Mouse (Mus musculus): ENCODE results near the gene Plekhh3. TPM values are rescaled to one million over a fixed set of nuclear protein-coding genes. Genes with fewer than 3 reads are reported as not detected.

The Plekhh3 gene
- polyA plus RNA-seq, 2 experiments, result 17.4 to 20.5 TPM

DNA sequence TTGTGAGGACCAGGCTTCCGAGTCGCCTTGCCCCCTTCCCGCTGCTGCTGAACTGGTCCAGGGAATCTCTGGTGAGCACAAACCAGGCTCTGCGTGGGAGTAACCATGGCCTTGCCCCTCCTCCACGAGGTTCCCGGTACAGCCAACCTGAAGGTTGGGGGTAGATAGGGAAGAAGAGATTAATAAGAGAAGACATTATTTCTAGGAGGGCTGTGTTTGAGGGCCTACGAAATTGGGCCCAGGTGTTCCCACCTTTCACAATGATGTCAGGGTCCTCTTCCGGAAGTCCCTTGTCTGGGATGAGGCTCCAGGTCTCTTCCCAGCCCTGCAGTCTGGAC is 3.2 kb downstream of the Plekhh3 start:
- TF ChIP-seq POLR2A (IDR thresholded peaks at IDR 0.05; ENCODE audit: borderline replicate concordance, extremely low read depth, insufficient read depth, insufficient read length), result no peak
- Histone ChIP-seq H3K4me2 (replicated peaks; ENCODE audit: low read depth, low read length, severe bottlenecking) (no peak overlapping the region), H3K4me1 (ENCODE audit: control insufficient read depth, insufficient read depth, low read length) (peaks cover 28% of the 10 kb centered on the region), H3K36me3 (ENCODE audit: control insufficient read depth, insufficient read depth, low read length) (peaks cover 43% of the 10 kb centered on the region), H3K9me3 (ENCODE audit: control insufficient read depth, low read length) (no peaks in the 10 kb centered on the region), H3K4me3 (replicated peaks; ENCODE audit: low read length) (no peak overlapping the region), H3K27me3 (ENCODE audit: control insufficient read depth, insufficient read depth, low read length) (peaks cover 76% of the 10 kb centered on the region), H3K9ac (ENCODE audit: low read depth, low read length, severe bottlenecking) (no peak overlapping the region), H3K27ac (replicated peaks; ENCODE audit: low read depth, low read length) (no peak overlapping the region)
- DNase-seq (ENCODE audit: low spot score) (no peak), ATAC-seq (ENCODE audit: low FRiP score, low read depth) (no peak)
- WGBS, result 58% methylated on average over 8 of the region's 8 CpGs

DNA sequence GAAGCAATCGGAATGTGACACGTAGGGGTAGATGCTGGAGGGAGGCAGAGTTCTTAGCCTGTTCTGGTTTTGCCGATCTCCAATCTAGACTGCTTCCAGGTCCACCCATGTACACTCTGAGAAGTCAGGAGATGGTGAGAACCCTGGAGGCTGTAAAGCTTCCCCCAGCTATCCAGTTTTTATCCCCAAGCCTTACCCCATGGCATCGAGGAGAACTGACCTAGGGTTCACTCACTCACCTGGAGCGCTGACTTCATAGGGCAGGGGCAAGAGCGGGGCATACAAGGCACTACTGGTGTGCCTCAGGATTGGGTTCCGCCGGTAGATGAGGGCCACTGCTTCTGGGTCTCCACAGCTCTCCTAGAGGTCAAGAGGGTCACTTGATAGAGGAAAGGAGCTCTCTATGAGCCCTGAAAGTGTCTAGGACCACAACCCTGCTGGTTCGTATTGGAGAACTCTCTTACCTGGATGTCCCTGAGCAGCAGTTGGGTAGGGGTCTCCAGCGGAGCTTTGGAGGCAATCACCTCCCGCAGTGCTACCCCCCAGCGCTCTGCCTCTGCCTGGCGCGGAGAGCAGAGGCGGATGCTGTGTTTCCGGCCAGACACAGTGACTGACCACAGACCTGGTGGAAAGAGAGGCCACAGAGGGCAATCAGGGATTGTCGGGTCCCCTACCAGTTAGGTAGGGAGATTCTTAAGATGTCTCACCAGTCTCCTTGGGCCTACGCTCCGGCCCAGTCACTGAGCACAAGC is 3.8 kb downstream of the Plekhh3 start:
- peaks cover 48% of the 10 kb centered on the region for H3K36me3 ChIP-seq (ENCODE audit: control insufficient read depth, insufficient read depth, low read length)
- no peak overlapping the region for H3K4me2 ChIP-seq (replicated peaks; ENCODE audit: low read depth, low read length, severe bottlenecking)
- no peak overlapping the region for H3K4me3 ChIP-seq (replicated peaks; ENCODE audit: low read length)
- ATAC-seq (ENCODE audit: low FRiP score, low read depth), result no peak
- H3K4me1 ChIP-seq (ENCODE audit: control insufficient read depth, insufficient read depth, low read length), result peaks cover 25% of the 10 kb centered on the region
- peaks cover 80% of the 10 kb centered on the region for H3K27me3 ChIP-seq (ENCODE audit: control insufficient read depth, insufficient read depth, low read length)
- DNase-seq (ENCODE audit: low spot score), result no peak
- no peaks in the 10 kb centered on the region for H3K9me3 ChIP-seq (ENCODE audit: control insufficient read depth, low read length)
- no peak overlapping the region for H3K27ac ChIP-seq (replicated peaks; ENCODE audit: low read depth, low read length)
- 53% methylated on average over 19 of the region's 19 CpGs for WGBS
- H3K9ac ChIP-seq (ENCODE audit: low read depth, low read length, severe bottlenecking), result no peak overlapping the region
- TF ChIP-seq POLR2A (IDR thresholded peaks at IDR 0.05; ENCODE audit: borderline replicate concordance, extremely low read depth, insufficient read depth, insufficient read length), result no peak

DNA sequence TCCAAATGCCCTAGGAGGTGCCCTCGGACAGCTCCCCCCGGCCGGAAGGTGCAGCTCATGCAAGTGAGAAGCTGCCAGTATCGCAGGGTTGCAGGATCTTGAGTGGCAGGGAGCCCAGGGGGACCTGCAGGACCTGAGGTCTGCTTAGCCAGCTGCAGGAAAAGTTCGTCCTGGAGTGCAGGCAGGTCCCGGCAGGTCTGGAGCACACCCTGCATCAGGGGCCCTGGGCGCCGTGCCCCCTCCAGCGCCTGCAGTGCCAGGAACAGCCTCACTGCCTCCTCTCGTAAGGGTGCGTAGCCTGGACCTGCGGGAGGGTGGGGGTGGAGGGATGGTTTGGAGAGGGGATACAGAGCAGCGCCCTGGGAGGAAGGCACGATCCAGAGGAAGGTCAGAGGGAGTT is 4.8 kb downstream of the Plekhh3 start:
- peaks cover 58% of the 10 kb centered on the region for H3K36me3 ChIP-seq (ENCODE audit: control insufficient read depth, insufficient read depth, low read length)
- H3K4me3 ChIP-seq (replicated peaks; ENCODE audit: low read length), result no peak overlapping the region
- H3K9me3 ChIP-seq (ENCODE audit: control insufficient read depth, low read length), result no peaks in the 10 kb centered on the region
- TF ChIP-seq POLR2A (IDR thresholded peaks at IDR 0.05; ENCODE audit: borderline replicate concordance, extremely low read depth, insufficient read depth, insufficient read length), result no peak
- 44% methylated on average over 14 of the region's 14 CpGs for WGBS
- ATAC-seq (ENCODE audit: low FRiP score, low read depth) (no peak), DNase-seq (ENCODE audit: low spot score) (no peak)
- peaks cover 87% of the 10 kb centered on the region for H3K27me3 ChIP-seq (ENCODE audit: control insufficient read depth, insufficient read depth, low read length)
- no peak overlapping the region for H3K27ac ChIP-seq (replicated peaks; ENCODE audit: low read depth, low read length)
- H3K4me2 ChIP-seq (replicated peaks; ENCODE audit: low read depth, low read length, severe bottlenecking), result no peak overlapping the region
- peaks cover 23% of the 10 kb centered on the region for H3K4me1 ChIP-seq (ENCODE audit: control insufficient read depth, insufficient read depth, low read length)
- H3K9ac ChIP-seq (ENCODE audit: low read depth, low read length, severe bottlenecking), result no peak overlapping the region

DNA sequence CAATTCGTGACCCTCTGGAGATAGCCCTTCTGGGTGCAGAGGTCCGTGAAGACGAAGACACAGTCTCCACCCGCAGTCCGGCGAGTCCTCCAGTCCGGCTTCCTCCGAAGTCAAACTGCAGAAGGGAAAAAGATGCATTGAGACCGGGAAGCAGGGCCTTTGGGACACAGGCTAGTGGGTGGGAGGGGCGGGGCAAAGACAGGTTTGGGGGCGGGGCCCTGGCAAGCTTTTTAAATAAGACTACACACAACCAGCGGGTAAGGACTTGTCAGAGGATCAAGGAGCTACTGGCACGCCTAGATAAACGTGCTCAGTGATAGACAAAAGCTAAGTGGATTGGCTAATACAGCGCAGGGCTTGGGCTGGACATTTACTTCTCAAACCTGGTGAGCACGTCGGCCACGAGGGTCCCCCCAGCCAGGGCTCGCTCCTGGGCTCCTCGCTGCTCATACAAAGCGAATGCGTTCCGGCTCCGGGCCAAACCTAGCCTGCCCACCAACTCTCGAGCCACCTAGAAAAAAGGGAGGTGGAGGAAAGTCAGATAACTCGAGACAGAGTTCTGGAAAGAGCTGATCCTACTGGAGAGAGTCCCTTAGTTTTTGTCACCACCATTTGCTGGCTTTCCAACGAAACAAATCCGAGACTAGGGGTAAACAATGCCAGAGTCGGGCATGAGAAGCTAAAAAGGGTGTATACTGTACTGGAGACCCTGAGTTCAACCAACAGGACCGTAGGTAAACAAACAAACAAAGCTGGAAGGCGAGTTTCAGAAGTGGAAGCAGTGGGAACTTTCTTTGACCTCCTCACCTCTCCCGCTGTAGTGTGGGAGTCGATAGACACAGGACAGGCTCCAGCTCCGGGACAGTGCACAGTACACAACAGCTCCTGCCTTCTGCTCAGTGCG is 6.2 kb downstream of the Plekhh3 start:
- H3K9me3 ChIP-seq (ENCODE audit: control insufficient read depth, low read length), result no peaks in the 10 kb centered on the region
- no peak overlapping the region for H3K27ac ChIP-seq (replicated peaks; ENCODE audit: low read depth, low read length)
- ATAC-seq (ENCODE audit: low FRiP score, low read depth) (no peak), DNase-seq (ENCODE audit: low spot score) (no peak)
- TF ChIP-seq POLR2A (IDR thresholded peaks at IDR 0.05; ENCODE audit: borderline replicate concordance, extremely low read depth, insufficient read depth, insufficient read length), result no peak
- H3K4me2 ChIP-seq (replicated peaks; ENCODE audit: low read depth, low read length, severe bottlenecking), result peak overlapping the region; percentile 71
- peaks cover 20% of the 10 kb centered on the region for H3K4me1 ChIP-seq (ENCODE audit: control insufficient read depth, insufficient read depth, low read length)
- WGBS, result 15% methylated on average over 33 of the region's 35 CpGs
- H3K9ac ChIP-seq (ENCODE audit: low read depth, low read length, severe bottlenecking), result no peak overlapping the region
- peaks cover 62% of the 10 kb centered on the region for H3K36me3 ChIP-seq (ENCODE audit: control insufficient read depth, insufficient read depth, low read length)
- H3K27me3 ChIP-seq (ENCODE audit: control insufficient read depth, insufficient read depth, low read length), result peaks cover 81% of the 10 kb centered on the region
- no peak overlapping the region for H3K4me3 ChIP-seq (replicated peaks; ENCODE audit: low read length)

DNA sequence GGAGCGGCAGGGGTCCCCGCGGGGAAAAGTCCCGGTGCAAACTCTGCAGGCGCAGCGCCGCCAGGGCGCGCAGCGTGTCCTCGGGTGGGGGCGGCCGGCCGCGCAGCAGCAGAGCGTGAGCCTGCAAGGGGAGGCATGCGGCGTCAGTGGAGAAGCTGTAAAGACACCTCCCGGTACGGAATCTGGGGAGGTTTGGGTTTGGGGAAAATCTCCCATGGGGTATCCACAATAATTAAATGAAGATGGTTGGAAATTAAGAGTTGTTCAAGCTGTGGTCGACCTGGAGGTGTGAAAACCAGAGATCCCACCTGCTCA is 6.8 kb downstream of the Plekhh3 start:
- Histone ChIP-seq H3K9ac (ENCODE audit: low read depth, low read length, severe bottlenecking) (peak overlapping the region; percentile 49), H3K4me1 (ENCODE audit: control insufficient read depth, insufficient read depth, low read length) (peaks cover 14% of the 10 kb centered on the region), H3K27ac (replicated peaks; ENCODE audit: low read depth, low read length) (no peak overlapping the region), H3K4me3 (replicated peaks; ENCODE audit: low read length) (peak overlapping the region; percentile 40), H3K9me3 (ENCODE audit: control insufficient read depth, low read length) (no peaks in the 10 kb centered on the region), H3K36me3 (ENCODE audit: control insufficient read depth, insufficient read depth, low read length) (peaks cover 62% of the 10 kb centered on the region), H3K4me2 (replicated peaks; ENCODE audit: low read depth, low read length, severe bottlenecking) (peak overlapping the region; percentile 71), H3K27me3 (ENCODE audit: control insufficient read depth, insufficient read depth, low read length) (peaks cover 75% of the 10 kb centered on the region)
- TF ChIP-seq POLR2A (IDR thresholded peaks at IDR 0.05; ENCODE audit: borderline replicate concordance, extremely low read depth, insufficient read depth, insufficient read length), result no peak
- ATAC-seq (ENCODE audit: low FRiP score, low read depth) (no peak), DNase-seq (ENCODE audit: low spot score) (no peak)
- WGBS, result 6% methylated on average over 21 of the region's 21 CpGs

Measured in limb, embryonic 14.5 days (tissue).